Mouse (Mus musculus) CH12.LX (cell line): ENCODE measurements at regions not wholly inside any gene's neighbourhood (a gene's known extent, or its start where the extent isn't known, plus 50 kb on each side); places are given as distances from the start of the nearest gene placed in this dataset.

ENCODE experiments used
- CHD1 ChIP-seq: IDR thresholded peaks from 2 replicates; pipeline ENCODE4 v1.6.1; 2012; ENCODE audit warnings: low read depth, low read length, improper control_type of control experiment, inconsistent platforms
- CTCF ChIP-seq, 2 experiments: IDR thresholded peaks in 1 of 2; conservative IDR thresholded peaks in 1 of 2; 2 replicates each; pipeline ENCODE4 v1.5.1; 2011 to 2012; ENCODE audit warnings: low read depth in 2 of 2, low read length in 2 of 2, improper control_type of control experiment in 1 of 2, inconsistent platforms in 1 of 2, mild to moderate bottlenecking in 1 of 2, moderate library complexity in 1 of 2
- E2F4 ChIP-seq: IDR thresholded peaks from 2 replicates; pipeline ENCODE4 v1.6.1; 2011; ENCODE audit warnings: low read depth, low read length, improper control_type of control experiment; ENCODE audit not compliant: insufficient replicate concordance
- EP300 ChIP-seq: IDR thresholded peaks from 2 replicates; pipeline ENCODE4 v1.6.1; 2011; ENCODE audit warnings: low read length, improper control_type of control experiment
- GABPA ChIP-seq: IDR thresholded peaks from 2 replicates; pipeline ENCODE4 v1.6.1; 2012; ENCODE audit warnings: low read depth, low read length, improper control_type of control experiment, inconsistent platforms; ENCODE audit not compliant: insufficient replicate concordance
- KAT2A ChIP-seq: IDR thresholded peaks from 2 replicates; pipeline ENCODE4 v1.6.1; 2012; ENCODE audit warnings: low read length, improper control_type of control experiment, inconsistent platforms; ENCODE audit not compliant: insufficient replicate concordance
- MAFK ChIP-seq: IDR thresholded peaks from 2 replicates; pipeline ENCODE4 v1.6.1; 2011; ENCODE audit warnings: low read length, improper control_type of control experiment; ENCODE audit not compliant: insufficient replicate concordance
- NRF1 ChIP-seq: IDR thresholded peaks from 2 replicates; pipeline ENCODE4 v1.6.1; 2014; ENCODE audit warnings: low read depth, mild to moderate bottlenecking, inconsistent platforms, low read length, improper control_type of control experiment, moderate library complexity
- PAX5 ChIP-seq: IDR thresholded peaks from 2 replicates; pipeline ENCODE4 v1.6.1; 2012; ENCODE audit warnings: low read length, inconsistent platforms, mixed read lengths
- POLR2A ChIP-seq: IDR thresholded peaks from 2 replicates; pipeline ENCODE4 v1.6.1; 2011; ENCODE audit warnings: low read depth, mild to moderate bottlenecking, improper control_type of control experiment, low read length
- TCF12 ChIP-seq: IDR thresholded peaks from 2 replicates; pipeline ENCODE4 v1.6.1; 2014; ENCODE audit warnings: low read depth, mild to moderate bottlenecking, inconsistent platforms, low read length, improper control_type of control experiment
- USF1 ChIP-seq: IDR thresholded peaks from 2 replicates; pipeline ENCODE4 v1.6.1; 2014; ENCODE audit warnings: low read depth, mild to moderate bottlenecking, inconsistent platforms, low read length, improper control_type of control experiment
- ZNF384 ChIP-seq: IDR thresholded peaks from 2 replicates; pipeline ENCODE4 v1.6.1; 2012; ENCODE audit warnings: low read depth, low read length, improper control_type of control experiment, inconsistent platforms

DNA sequence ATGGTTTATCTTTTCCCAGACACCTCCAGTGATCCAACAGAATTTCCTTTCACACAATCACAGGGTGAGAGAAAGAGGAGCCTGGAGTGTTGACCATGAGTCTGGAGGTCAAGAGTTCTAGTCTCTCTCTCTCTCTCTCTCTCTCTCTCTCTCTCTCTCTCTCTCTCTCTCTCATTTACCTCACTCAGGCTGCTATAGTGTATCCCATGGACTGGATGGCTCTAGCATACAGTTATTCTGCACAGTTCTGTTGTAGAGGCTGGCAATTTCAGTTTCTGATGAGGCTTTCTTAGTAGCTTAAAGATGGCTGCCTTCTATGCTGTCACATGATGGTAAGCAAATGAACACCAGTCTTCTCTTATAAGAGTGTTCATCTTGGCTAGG is 72.0 kb downstream of the Gm12728 start:
- no peak for TF ChIP-seq PAX5
- no peak for TF ChIP-seq E2F4
- no peak for TF ChIP-seq EP300
- TF ChIP-seq ZNF384 = no peak
- no peak for TF ChIP-seq CTCF (conservative IDR thresholded peaks at IDR 0.05 in 1 of 2, IDR thresholded peaks at IDR 0.05 in 1 of 2; ENCODE audit: low read depth in 2 of 2, low read length in 2 of 2)
- TF ChIP-seq KAT2A = no peak
- TF ChIP-seq POLR2A = no peak
- no peak for TF ChIP-seq TCF12
- TF ChIP-seq GABPA = no peak
- no peak for TF ChIP-seq USF1
- TF ChIP-seq NRF1 = no peak
- no peak for TF ChIP-seq CHD1
- TF ChIP-seq MAFK = no peak
